Mouse (Mus musculus) testis, adult 2 months (tissue): ENCODE measurements around the gene Grik5. TPM values are rescaled to one million over a fixed set of nuclear protein-coding genes. Genes with fewer than 3 reads are reported as not detected.

Source experiments
- H3K27ac ChIP-seq: fragments of 200-500 bp; 2 replicates; pipeline ENCODE4 v1.5.1; 2012; ENCODE audit warnings: low read depth, low read length; ENCODE audit not compliant: control insufficient read depth, insufficient read depth
- H3K27me3 ChIP-seq: fragments of 200-500 bp; 2 replicates; pipeline ENCODE4 v1.6.1; 2012; ENCODE audit warnings: mild to moderate bottlenecking, low read length, moderate library complexity; ENCODE audit not compliant: control insufficient read depth, insufficient read depth
- H3K36me3 ChIP-seq: fragments of 200-500 bp; 2 replicates; pipeline ENCODE4 v1.6.1; 2012; ENCODE audit warnings: mild to moderate bottlenecking, low read length; ENCODE audit not compliant: control insufficient read depth, insufficient read depth
- H3K4me1 ChIP-seq: fragments of 200-500 bp; 2 replicates; pipeline ENCODE4 v1.6.1; 2012; ENCODE audit warnings: low read length; ENCODE audit not compliant: control insufficient read depth, insufficient read depth
- H3K4me3 ChIP-seq: fragments of 200-500 bp; 2 replicates; pipeline ENCODE4 v1.5.1; 2012; ENCODE audit warnings: low read depth, mild to moderate bottlenecking, low read length, moderate library complexity, mixed read lengths; ENCODE audit not compliant: control insufficient read depth
- CTCF ChIP-seq: fragments of 200-500 bp; IDR thresholded peaks from 2 replicates; pipeline ENCODE4 v1.5.1; 2012; ENCODE audit warnings: low read depth, mild to moderate bottlenecking, inconsistent platforms, low read length, moderate library complexity; ENCODE audit not compliant: control insufficient read depth, insufficient read depth, insufficient replicate concordance
- POLR2A ChIP-seq: fragments of 200-500 bp; IDR thresholded peaks from 2 replicates; pipeline ENCODE4 v1.6.1; 2012; ENCODE audit warnings: low read depth, mild to moderate bottlenecking, inconsistent platforms, low read length, moderate library complexity; ENCODE audit not compliant: control insufficient read depth
- polyA plus RNA-seq: library from polyadenylated mRNA; depleted of rRNA; stranded (reverse); fragments of >200 nt; gene quantifications from 2 replicates; pipeline ENCODE4 v1.2.3, GENCODE M21; 2012

Grik5 gene
- polyA plus RNA-seq, 1 experiment: 83.7 TPM

DNA sequence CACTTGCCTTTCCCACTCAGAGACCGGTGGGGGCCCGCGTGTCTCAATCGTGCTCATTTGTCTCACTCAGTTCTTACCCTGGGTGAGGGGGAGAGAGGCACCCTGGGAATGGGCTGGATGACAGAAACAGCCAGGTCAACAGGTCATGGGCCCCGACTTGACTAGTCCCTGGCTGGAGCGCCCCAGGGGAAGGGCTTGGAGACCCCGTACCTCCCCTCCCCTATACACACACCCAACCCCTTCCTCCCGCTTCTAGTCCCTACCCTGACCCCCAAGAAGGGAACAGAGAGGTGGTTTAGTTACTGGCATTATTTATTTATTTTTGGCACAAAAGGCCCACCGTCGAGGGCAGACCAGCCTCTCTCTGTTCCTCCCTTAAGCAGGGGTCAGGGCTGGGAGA is 16.4 kb upstream of the Grik5 start:
- Histone ChIP-seq H3K4me1 (peaks cover 18% of the 10 kb centered on the region), H3K36me3 (no peaks in the 10 kb centered on the region), H3K27me3 (no peaks in the 10 kb centered on the region), H3K27ac (no peak overlapping the region), H3K4me3 (peak overlapping the region; percentile 48)
- TF ChIP-seq POLR2A (no peak), CTCF (no peak)

DNA sequence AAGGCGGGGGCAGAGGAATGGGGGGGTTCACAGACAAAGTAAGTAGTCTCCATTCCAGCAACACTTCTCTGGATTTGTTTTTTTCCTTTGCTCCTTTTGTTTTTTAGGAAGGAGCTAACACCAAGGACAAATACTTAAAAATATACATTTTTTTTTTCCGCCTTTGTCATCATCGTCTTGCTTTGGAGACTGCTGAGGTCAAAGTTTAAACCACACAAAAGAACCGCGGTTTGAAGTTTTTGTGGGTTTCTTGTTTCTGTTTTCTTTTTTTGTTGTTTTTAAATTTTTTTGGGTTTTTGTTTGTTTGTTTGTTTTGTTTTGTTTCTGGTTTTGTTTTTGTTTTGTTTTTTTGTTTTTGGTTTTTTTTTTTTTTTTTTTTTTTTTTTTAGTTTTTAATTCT is 15.8 kb upstream of the Grik5 start:
- Histone ChIP-seq H3K4me3 (no peak overlapping the region), H3K36me3 (no peaks in the 10 kb centered on the region), H3K4me1 (peaks cover 18% of the 10 kb centered on the region), H3K27me3 (no peaks in the 10 kb centered on the region), H3K27ac (no peak overlapping the region)
- TF ChIP-seq CTCF (no peak), POLR2A (no peak)

DNA sequence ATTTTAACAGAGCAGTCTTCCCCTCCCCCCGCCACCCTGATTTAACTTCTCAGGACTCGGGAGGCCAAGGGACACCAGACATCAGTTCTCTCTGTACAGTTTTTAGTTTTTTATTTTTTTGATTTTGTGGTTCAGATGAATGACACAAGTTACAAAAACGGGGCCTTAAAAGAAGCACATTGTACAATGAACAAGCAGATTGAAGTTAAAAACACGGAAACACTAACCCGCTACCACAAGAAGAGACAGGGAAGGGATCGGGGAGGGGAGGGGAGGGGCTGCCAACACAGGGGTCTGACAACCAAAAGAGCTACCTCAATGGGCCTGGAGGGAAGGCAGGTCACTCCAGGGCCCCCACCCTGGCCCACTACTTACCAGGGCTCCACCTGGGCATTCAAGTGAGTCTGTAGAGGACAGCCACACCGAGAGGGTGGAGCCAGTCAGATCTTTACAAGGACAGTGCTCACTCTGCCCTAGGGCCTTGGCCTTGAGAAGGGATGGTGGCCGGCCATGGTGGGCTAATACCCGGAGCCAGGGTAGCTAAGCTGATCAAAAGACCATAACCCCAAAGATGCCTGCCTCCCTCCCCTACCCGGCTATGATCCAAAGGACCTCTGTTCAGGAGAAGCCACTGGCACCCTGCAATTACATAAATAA is 15.2 kb upstream of the Grik5 start:
- no peaks in the 10 kb centered on the region for H3K27me3 ChIP-seq
- TF ChIP-seq POLR2A (no peak), CTCF (no peak)
- H3K4me3 ChIP-seq: no peak overlapping the region
- H3K36me3 ChIP-seq: peaks cover under 1% of the 10 kb centered on the region; the same call in 1 of the 2 replicates
- H3K27ac ChIP-seq: no peak overlapping the region
- H3K4me1 ChIP-seq: peaks cover 18% of the 10 kb centered on the region

GRCm38 (mm10) chr7:25086656-25087055 is 14.5 kb upstream of the Grik5 start:
- H3K36me3 ChIP-seq: peaks cover 2% of the 10 kb centered on the region; the same call in 1 of the 2 replicates
- H3K27ac ChIP-seq: no peak overlapping the region

GRCm38 (mm10) chr7:25084621-25085020 is 12.5 kb upstream of the Grik5 start:
- Histone ChIP-seq H3K27me3 (no peaks in the 10 kb centered on the region), H3K27ac (no peak overlapping the region), H3K4me1 (peaks cover 12% of the 10 kb centered on the region), H3K36me3 (peaks cover 2% of the 10 kb centered on the region), H3K4me3 (no peak overlapping the region)
- TF ChIP-seq POLR2A: no peak
- no peak for TF ChIP-seq CTCF

More at GRCm38 (mm10) chr7:25086656-25087055, 14.5 kb upstream of the Grik5 start:
- TF ChIP-seq POLR2A (no peak), CTCF (no peak)
- H3K4me1 ChIP-seq: peaks cover 18% of the 10 kb centered on the region
- H3K4me3 ChIP-seq: no peak overlapping the region
- no peaks in the 10 kb centered on the region for H3K27me3 ChIP-seq

DNA sequence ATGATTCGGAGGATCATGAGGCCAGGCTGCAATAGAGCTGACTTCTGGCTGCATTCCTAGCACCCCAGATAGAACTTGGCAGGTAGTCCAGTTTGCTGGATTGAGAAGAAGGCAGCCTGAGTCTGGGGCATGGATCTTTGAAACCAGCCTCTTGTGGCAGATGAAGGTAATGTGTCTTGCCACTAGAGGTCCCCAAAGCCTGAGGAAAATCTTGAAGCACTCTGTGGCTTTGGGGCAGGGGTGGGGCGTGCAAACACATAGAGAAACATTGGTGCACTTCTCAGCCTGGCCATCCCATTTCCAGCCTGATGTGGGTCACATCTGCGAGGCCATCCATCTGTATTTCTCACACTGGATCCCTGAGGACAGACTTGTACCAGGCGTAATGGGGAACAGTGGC is 10.4 kb upstream of the Grik5 start:
- H3K36me3 ChIP-seq: peaks cover 2% of the 10 kb centered on the region
- no peaks in the 10 kb centered on the region for H3K27me3 ChIP-seq
- H3K27ac ChIP-seq: no peak overlapping the region
- TF ChIP-seq CTCF (peak; percentile 18; the same call in 1 of the 2 replicates), POLR2A (peak; percentile 16; the same call in 1 of the 2 replicates)
- H3K4me1 ChIP-seq: peaks cover 4% of the 10 kb centered on the region; the same call in 1 of the 2 replicates
- H3K4me3 ChIP-seq: no peak overlapping the region

- peaks cover 8% of the 10 kb centered on the region for H3K4me1 ChIP-seq
- H3K4me3 ChIP-seq: no peak overlapping the region
- H3K27ac ChIP-seq: no peak overlapping the region
- TF ChIP-seq CTCF: no peak
- TF ChIP-seq POLR2A: 0 out of 2 replicates have a peak, but pooled peaks have one; percentile 16
- H3K27me3 ChIP-seq: no peaks in the 10 kb centered on the region
- peaks cover 2% of the 10 kb centered on the region for H3K36me3 ChIP-seq
These were observed 8.3 kb upstream of the Grik5 start for GRCm38 (mm10) chr7:25080431-25080830.

DNA sequence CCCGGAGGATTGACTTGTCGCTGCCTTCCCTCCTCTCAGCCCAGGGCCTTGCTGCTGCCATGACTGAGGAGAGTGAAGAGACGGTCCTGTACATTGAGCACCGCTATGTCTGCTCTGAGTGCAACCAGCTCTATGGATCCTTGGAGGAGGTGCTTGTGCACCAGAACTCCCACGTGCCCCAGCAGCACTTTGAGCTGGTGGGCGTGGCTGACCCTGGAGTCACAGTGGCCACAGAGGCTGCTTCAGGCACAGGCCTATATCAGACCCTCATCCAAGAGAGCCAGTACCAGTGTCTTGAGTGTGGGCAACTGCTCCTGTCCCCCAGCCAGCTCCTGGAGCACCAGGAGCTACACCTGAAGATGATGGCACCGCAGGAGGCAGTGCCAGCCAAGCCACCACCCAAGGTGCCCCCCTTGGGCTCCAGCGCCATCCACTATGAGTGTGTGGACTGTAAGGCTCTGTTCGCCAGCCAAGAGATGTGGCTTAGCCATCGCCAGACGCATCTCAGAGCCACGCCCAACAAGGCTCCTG is 7.4 kb upstream of the Grik5 start:
- Histone ChIP-seq H3K27ac (no peak overlapping the region), H3K4me3 (no peak overlapping the region), H3K36me3 (peaks cover 2% of the 10 kb centered on the region), H3K27me3 (no peaks in the 10 kb centered on the region), H3K4me1 (peaks cover 8% of the 10 kb centered on the region)
- TF ChIP-seq POLR2A (peak; percentile 13; the same call in 1 of the 2 replicates), CTCF (no peak)
